Mouse (Mus musculus) ovary, postnatal 10 days (tissue): ENCODE results near the gene Gm10718.
"Not testable (repeated sequence)": the region's sequence is repeated elsewhere in the genome, so short reads cannot be mapped to it uniquely, and the experiment has no call there.

Experiments used
- DNase-seq: peaks from one replicate; pipeline ENCODE4 v3.0.0; 2022; ENCODE audit warnings: low spot score

The Gm10718 gene

GRCm38 (mm10) chr9:3023312-3023984 is at the start of gene Gm10718:
Gm10718 (plus strand) TSS chr9:3023547.
- DNase-seq, result not testable (repeated sequence)

GRCm38 (mm10) chr9:3000445-3000972 is 22.8 kb upstream of the Gm10718 start, which contains the start of gene Gm10722:
Gm10722 (plus strand) TSS chr9:3000922.
- peak; percentile 24 for DNase-seq

- DNase-seq, result not testable (repeated sequence)
These were observed 22.3 kb upstream of the Gm10718 start for GRCm38 (mm10) chr9:3001006-3001405.

- peak; percentile 100 for DNase-seq
These were observed 21.2 kb upstream of the Gm10718 start for GRCm38 (mm10) chr9:3001948-3002659.

- not testable (repeated sequence) for DNase-seq
These were observed 20.5 kb upstream of the Gm10718 start, which contains the start of gene Gm11168 for GRCm38 (mm10) chr9:3002794-3003396. Gm11168 (plus strand) TSS chr9:3003346.

- not testable (repeated sequence) for DNase-seq
These were observed 17.2 kb upstream of the Gm10718 start for GRCm38 (mm10) chr9:3006179-3006578.

- DNase-seq, result peak; percentile 100
These were observed 16.7 kb upstream of the Gm10718 start for GRCm38 (mm10) chr9:3006636-3007035.

- not testable (repeated sequence) for DNase-seq
These were observed 16.1 kb upstream of the Gm10718 start for GRCm38 (mm10) chr9:3007272-3007671.

GRCm38 (mm10) chr9:3009331-3009730 is 14.0 kb upstream of the Gm10718 start:
- not testable (repeated sequence) for DNase-seq

- not testable (repeated sequence) for DNase-seq
These were observed 11.2 kb upstream of the Gm10718 start for GRCm38 (mm10) chr9:3012054-3012621.

- DNase-seq, result not testable (repeated sequence)
These were observed 10.5 kb upstream of the Gm10718 start, which contains the start of gene Gm10721 for GRCm38 (mm10) chr9:3012733-3013279. Gm10721 (plus strand) TSS chr9:3013140.

GRCm38 (mm10) chr9:3015354-3015753 is 8.0 kb upstream of the Gm10718 start, which contains the start of gene Gm10720:
Gm10720 (plus strand) TSS chr9:3015654.
- not testable (repeated sequence) for DNase-seq

GRCm38 (mm10) chr9:3015896-3016295 is 7.5 kb upstream of the Gm10718 start:
- not testable (repeated sequence) for DNase-seq

- not testable (repeated sequence) for DNase-seq
These were observed 6.2 kb upstream of the Gm10718 start, which contains the start of gene Gm10719 for GRCm38 (mm10) chr9:3017108-3017507. Gm10719 (plus strand) TSS chr9:3017408.

GRCm38 (mm10) chr9:3018944-3019343 is 4.4 kb upstream of the Gm10718 start:
- not testable (repeated sequence) for DNase-seq

- peak; percentile 38 for DNase-seq
These were observed 3.3 kb upstream of the Gm10718 start for GRCm38 (mm10) chr9:3019835-3020727.

- DNase-seq, result peak; percentile 59
These were observed 885 bp upstream of the Gm10718 start for GRCm38 (mm10) chr9:3022316-3023008.

GRCm38 (mm10) chr9:3023985-3024648 is 770 bp downstream of the Gm10718 start:
- DNase-seq, result peak; percentile 96

GRCm38 (mm10) chr9:3024912-3025467 is 1.6 kb downstream of the Gm10718 start, which contains the start of gene Gm10717:
Gm10717 (plus strand) TSS chr9:3025417.
- peak; percentile 31 for DNase-seq
